Mouse (Mus musculus) WW6 (cell line): Measurements from ENCODE around the gene Krtap17-1.
A peak's percentile ranks its signal among the peaks of the same experiment; 100 is the strongest.

Experiments used
- DNase-seq: peaks from one replicate; pipeline ENCODE4 v3.0.0-alpha.2; 2013; ENCODE audit warnings: low read depth, low spot score

Gene Krtap17-1

DNA sequence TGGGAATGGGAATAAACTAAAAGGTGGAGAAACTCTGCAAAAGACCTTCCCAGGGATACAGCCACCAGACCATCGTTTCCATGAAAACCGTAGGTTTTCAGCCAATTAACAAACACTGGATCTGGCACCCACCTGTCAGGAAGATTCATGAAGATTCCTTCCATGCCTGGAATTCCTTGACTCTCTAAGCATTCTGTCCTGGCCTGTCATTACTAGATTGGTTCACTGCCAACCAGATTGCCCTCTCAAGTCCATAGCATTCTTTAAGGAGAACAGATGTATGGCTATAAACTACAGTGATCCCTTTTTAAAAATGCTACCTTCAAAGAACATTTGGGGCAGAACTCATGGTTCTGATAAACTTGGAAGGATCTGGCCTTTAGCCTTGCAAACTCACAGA, 27.8 kb downstream of the Krtap17-1 start:
- DNase-seq, result no peak

- DNase-seq, result peak; percentile 29
Observed at GRCm38 (mm10) chr11:99964213-99964612, 29.6 kb downstream of the Krtap17-1 start.

GRCm38 (mm10) chr11:99948175-99948574, 45.6 kb downstream of the Krtap17-1 start, which contains the start of gene Krtap9-5:
TSS of gene Krtap9-5 (plus strand) at chr11:99948475.
- no peak for DNase-seq
